Mouse (Mus musculus): ENCODE data around the gene Nfe2l1. TPM values are rescaled to one million over a fixed set of nuclear protein-coding genes. Genes with fewer than 3 reads are reported as not detected.
A peak's percentile ranks its signal among the peaks of the same experiment; 100 is the strongest.

The Nfe2l1 gene
- 89.1 and 102 TPM in 2 replicates for polyA plus RNA-seq (2012; rRNA removed)

- DNase-seq (ENCODE audit: low read depth) = peak; percentile 100
- TF ChIP-seq POLR2A (IDR thresholded peaks at IDR 0.05; ENCODE audit: borderline replicate concordance, extremely low read depth, insufficient read depth, insufficient read length, poor library complexity, severe bottlenecking) (peak; percentile 98), CTCF (IDR thresholded peaks at IDR 0.05; ENCODE audit: borderline replicate concordance, extremely low read depth, insufficient read depth, insufficient read length) (no peak)
Measured at GRCm38 (mm10) chr11:96829813-96830538, at the start of gene Nfe2l1. Nfe2l1 (minus strand) TSS chr11:96829968.

- peak; percentile 54 for DNase-seq (ENCODE audit: low read depth)
- no peak for TF ChIP-seq POLR2A (IDR thresholded peaks at IDR 0.05; ENCODE audit: borderline replicate concordance, extremely low read depth, insufficient read depth, insufficient read length, poor library complexity, severe bottlenecking)
- no peak for TF ChIP-seq CTCF (IDR thresholded peaks at IDR 0.05; ENCODE audit: borderline replicate concordance, extremely low read depth, insufficient read depth, insufficient read length)
Measured at GRCm38 (mm10) chr11:96879359-96879758, 49.6 kb upstream of the Nfe2l1 start.

GRCm38 (mm10) chr11:96878715-96879114, 48.9 kb upstream of the Nfe2l1 start:
- TF ChIP-seq POLR2A (IDR thresholded peaks at IDR 0.05; ENCODE audit: borderline replicate concordance, extremely low read depth, insufficient read depth, insufficient read length, poor library complexity, severe bottlenecking) (no peak), CTCF (IDR thresholded peaks at IDR 0.05; ENCODE audit: borderline replicate concordance, extremely low read depth, insufficient read depth, insufficient read length) (no peak)

GRCm38 (mm10) chr11:96877071-96877470, 47.3 kb upstream of the Nfe2l1 start:
- no peak for DNase-seq (ENCODE audit: low read depth)
- TF ChIP-seq POLR2A (IDR thresholded peaks at IDR 0.05; ENCODE audit: borderline replicate concordance, extremely low read depth, insufficient read depth, insufficient read length, poor library complexity, severe bottlenecking) (no peak), CTCF (IDR thresholded peaks at IDR 0.05; ENCODE audit: borderline replicate concordance, extremely low read depth, insufficient read depth, insufficient read length) (no peak)

More at GRCm38 (mm10) chr11:96878715-96879114, 48.9 kb upstream of the Nfe2l1 start:
- no peak for DNase-seq (ENCODE audit: low read depth)

- peak; percentile 85 for DNase-seq (ENCODE audit: low read depth)
- no peak for TF ChIP-seq POLR2A (IDR thresholded peaks at IDR 0.05; ENCODE audit: borderline replicate concordance, extremely low read depth, insufficient read depth, insufficient read length, poor library complexity, severe bottlenecking)
- no peak for TF ChIP-seq CTCF (IDR thresholded peaks at IDR 0.05; ENCODE audit: borderline replicate concordance, extremely low read depth, insufficient read depth, insufficient read length)
Measured at GRCm38 (mm10) chr11:96876300-96877040, 46.7 kb upstream of the Nfe2l1 start.

- DNase-seq (ENCODE audit: low read depth) = peak; percentile 99
- TF ChIP-seq POLR2A (IDR thresholded peaks at IDR 0.05; ENCODE audit: borderline replicate concordance, extremely low read depth, insufficient read depth, insufficient read length, poor library complexity, severe bottlenecking) (peak; percentile 6; the same call in 1 of the 2 replicates), CTCF (IDR thresholded peaks at IDR 0.05; ENCODE audit: borderline replicate concordance, extremely low read depth, insufficient read depth, insufficient read length) (no peak)
Measured at GRCm38 (mm10) chr11:96875745-96876144, 46.0 kb upstream of the Nfe2l1 start.

- no peak for DNase-seq (ENCODE audit: low read depth)
- TF ChIP-seq CTCF (IDR thresholded peaks at IDR 0.05; ENCODE audit: borderline replicate concordance, extremely low read depth, insufficient read depth, insufficient read length) (no peak), POLR2A (IDR thresholded peaks at IDR 0.05; ENCODE audit: borderline replicate concordance, extremely low read depth, insufficient read depth, insufficient read length, poor library complexity, severe bottlenecking) (no peak)
Measured at GRCm38 (mm10) chr11:96875270-96875669, 45.5 kb upstream of the Nfe2l1 start.

- DNase-seq (ENCODE audit: low read depth) = peak; percentile 68
- TF ChIP-seq POLR2A (IDR thresholded peaks at IDR 0.05; ENCODE audit: borderline replicate concordance, extremely low read depth, insufficient read depth, insufficient read length, poor library complexity, severe bottlenecking) (no peak), CTCF (IDR thresholded peaks at IDR 0.05; ENCODE audit: borderline replicate concordance, extremely low read depth, insufficient read depth, insufficient read length) (no peak)
Measured at GRCm38 (mm10) chr11:96873601-96874140, 43.9 kb upstream of the Nfe2l1 start.

- 0 out of 2 replicates have a peak, but pooled peaks have one; percentile 26 for TF ChIP-seq POLR2A (IDR thresholded peaks at IDR 0.05; ENCODE audit: borderline replicate concordance, extremely low read depth, insufficient read depth, insufficient read length, poor library complexity, severe bottlenecking)
- no peak for TF ChIP-seq CTCF (IDR thresholded peaks at IDR 0.05; ENCODE audit: borderline replicate concordance, extremely low read depth, insufficient read depth, insufficient read length)
- DNase-seq (ENCODE audit: low read depth) = peak; percentile 91
Measured at GRCm38 (mm10) chr11:96872441-96873379, 42.9 kb upstream of the Nfe2l1 start.

GRCm38 (mm10) chr11:96867149-96867548, 37.4 kb upstream of the Nfe2l1 start:
- DNase-seq (ENCODE audit: low read depth) = peak; percentile 88
- peak; percentile 92 for TF ChIP-seq CTCF (IDR thresholded peaks at IDR 0.05; ENCODE audit: borderline replicate concordance, extremely low read depth, insufficient read depth, insufficient read length)
- no peak for TF ChIP-seq POLR2A (IDR thresholded peaks at IDR 0.05; ENCODE audit: borderline replicate concordance, extremely low read depth, insufficient read depth, insufficient read length, poor library complexity, severe bottlenecking)
